Mouse (Mus musculus): ENCODE results near the gene Tmem131l.

Gene Tmem131l

DNA sequence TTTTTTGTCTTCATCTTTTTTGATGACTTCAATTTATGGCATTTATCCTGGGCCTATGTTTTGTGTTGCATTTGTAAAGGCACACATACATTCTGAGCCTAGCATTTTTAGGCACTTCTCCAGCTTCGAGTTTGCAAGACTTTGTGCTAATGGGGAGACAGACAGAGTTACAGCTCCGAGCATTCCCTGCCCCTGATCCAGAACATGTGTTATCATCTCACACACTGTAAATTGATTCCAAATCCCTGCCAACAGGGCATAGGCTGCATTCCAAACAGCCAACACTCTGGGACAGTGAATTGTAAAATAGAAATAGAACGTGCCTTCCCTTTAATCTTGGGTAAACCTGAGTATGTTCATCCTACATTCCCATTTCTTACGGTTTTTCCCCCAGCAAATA is 19.7 kb upstream of the Tmem131l start:
- in situ Hi-C loops (cut with MboI; ENCODE audit: low pct_unique_long_range_greater_than_20kb in 1 of 2, low sequenced_read_pairs in 2 of 2, unreplicated experiment in 1 of 2) = no loop called here

DNA sequence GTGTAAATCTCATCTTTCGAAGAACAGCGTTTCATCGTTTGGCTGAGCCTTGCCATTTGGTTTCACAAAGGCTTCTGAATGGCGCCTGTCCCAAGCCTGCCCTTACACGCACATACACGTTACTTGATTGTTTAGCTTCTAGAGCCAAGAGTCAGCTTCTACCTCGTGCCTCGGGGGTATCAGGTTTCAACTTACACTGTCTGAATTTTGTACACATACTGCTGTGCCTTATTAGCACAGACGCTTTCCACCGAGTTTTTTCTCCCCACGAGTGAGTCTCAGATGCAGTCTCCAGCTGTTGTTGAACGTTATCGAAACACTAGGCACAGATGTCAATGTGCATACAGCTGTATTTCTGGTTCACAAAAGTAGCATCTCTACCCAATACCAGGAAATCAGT is 19.3 kb upstream of the Tmem131l start:
- in situ Hi-C loops (cut with MboI; ENCODE audit: low pct_unique_long_range_greater_than_20kb in 1 of 2, low sequenced_read_pairs in 2 of 2, unreplicated experiment in 1 of 2) = no loop called here

DNA sequence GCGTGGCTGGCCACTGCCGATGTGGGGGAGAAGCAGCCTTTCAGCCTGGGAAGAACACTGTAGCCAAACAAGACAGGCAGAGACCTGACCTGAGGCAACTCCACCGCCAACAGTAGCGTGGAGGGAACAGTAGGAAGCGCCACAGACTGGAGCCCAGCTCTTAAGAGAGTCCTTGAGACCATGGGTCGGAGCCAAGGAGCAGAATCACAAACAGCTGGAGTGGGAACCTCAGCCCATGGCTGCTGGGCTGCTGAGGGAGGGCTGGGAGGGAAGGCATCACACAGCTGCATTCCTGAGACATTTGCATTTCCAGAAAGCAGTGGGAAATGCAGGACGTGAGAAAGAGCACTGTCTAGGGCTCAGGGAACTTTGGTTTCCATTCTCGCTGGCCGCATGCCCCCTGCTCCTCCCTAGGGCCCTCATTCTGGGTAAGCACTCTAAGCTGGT is 8.8 kb upstream of the Tmem131l start:
- in situ Hi-C loops (cut with MboI; ENCODE audit: low pct_unique_long_range_greater_than_20kb in 1 of 2, low sequenced_read_pairs in 2 of 2, unreplicated experiment in 1 of 2) = no loop called here

DNA sequence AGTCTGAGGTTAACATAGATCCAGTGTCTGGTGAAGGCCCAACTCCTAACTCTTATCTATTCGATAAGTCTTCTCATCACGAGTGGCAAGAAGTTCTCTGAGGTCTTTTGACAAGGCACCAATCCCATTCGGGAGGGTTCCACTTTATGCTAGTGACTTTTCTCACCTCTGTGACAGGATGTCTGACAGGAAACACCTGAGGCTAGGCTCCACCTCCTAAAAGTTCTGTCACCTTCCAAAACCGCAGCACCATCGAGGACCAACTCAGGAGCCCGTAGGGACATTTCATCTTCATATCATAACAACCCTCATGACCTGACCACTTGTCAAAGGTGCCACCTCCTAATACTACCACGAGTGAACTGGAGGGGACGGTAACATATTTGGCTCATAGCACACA is 6.2 kb upstream of the Tmem131l start:
- in situ Hi-C loops (cut with MboI; ENCODE audit: low pct_unique_long_range_greater_than_20kb in 1 of 2, low sequenced_read_pairs in 2 of 2, unreplicated experiment in 1 of 2) = no loop called here

DNA sequence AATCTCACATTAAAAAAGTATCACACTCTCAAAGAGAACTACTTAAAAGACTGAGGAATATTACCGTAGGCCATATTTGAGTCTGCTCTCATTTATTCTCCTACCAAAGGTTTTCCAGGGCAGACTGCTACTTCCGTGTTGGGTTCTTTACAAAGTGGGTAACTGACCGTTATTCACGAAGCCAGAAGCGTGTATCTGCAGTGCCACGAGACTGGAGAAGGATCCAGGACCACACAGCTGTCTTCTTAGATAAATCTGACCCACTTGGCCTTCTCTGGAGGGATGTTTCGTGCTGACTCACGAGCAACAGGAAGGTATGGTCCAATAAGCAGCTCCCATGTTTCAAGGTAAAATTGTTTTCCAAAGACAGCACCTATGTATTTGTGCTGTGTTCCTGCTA is 1.8 kb upstream of the Tmem131l start:
- in situ Hi-C loops (cut with MboI; ENCODE audit: low pct_unique_long_range_greater_than_20kb in 1 of 2, low sequenced_read_pairs in 2 of 2, unreplicated experiment in 1 of 2) = no loop called here

DNA sequence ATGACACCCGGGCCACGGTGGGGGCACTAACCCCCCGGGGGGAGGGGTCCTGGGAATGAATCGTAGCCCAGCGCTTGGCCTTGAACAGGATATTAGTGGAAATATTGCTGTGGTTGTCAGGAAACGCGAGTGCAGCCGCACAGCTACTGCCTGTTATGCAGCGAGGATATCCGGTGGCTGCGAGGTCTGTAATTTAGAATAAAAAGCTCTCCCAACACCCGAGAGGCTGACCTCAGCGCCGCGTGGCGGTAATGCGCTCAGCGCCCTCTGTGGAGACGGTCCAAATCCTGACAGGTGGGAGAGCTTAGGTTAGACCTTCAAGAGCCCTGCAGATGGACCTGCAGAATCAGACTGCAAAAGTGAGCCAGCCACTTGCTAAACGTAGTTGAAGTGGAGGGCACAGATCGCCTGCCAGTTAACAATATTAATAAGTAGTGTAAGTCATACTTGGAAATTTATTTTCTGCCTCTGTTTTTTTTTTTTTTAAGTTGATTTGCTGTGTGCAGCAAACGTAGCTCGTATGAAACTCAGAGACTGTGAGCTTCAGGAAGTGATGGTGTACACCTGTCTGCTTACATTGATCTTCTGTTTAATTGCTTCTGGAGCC is 604 bp upstream of the Tmem131l start:
- in situ Hi-C loops (cut with MboI; ENCODE audit: low pct_unique_long_range_greater_than_20kb in 1 of 2, low sequenced_read_pairs in 2 of 2, unreplicated experiment in 1 of 2) = no loop called here

DNA sequence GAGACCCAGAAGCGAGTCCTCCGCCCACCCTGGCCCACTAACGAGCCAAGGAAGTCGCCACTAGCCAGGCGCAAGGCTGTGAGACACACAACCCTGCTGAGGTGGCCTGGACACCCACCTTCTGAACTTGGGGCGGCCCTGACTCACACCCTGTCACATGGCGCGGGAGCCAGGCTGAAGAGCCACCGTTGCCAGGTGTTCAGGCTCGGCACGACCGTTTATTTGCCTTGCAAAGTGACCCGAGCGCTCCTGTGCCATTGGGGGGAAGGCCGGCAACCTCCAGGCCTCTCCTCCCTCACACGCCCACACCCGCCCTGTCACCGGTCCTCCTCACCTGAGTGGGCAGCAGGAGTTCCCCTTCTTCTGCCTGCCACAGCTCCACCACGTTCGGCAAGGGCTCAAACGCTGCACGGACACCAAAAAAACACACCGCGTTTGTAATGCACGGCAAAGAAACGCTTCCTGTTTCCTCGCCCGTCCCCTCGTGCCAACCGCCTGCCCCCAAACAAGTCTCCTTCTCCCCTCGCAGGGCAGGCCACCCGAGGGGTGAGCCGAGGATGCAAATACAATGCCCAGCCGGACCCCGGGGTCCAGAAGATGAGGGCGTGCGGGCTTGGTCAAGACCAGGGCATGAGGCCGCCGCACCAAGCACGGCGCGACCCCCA is 862 bp downstream of the Tmem131l start:
- in situ Hi-C loops (cut with MboI; ENCODE audit: low pct_unique_long_range_greater_than_20kb in 1 of 2, low sequenced_read_pairs in 2 of 2, unreplicated experiment in 1 of 2) = no loop called here

DNA sequence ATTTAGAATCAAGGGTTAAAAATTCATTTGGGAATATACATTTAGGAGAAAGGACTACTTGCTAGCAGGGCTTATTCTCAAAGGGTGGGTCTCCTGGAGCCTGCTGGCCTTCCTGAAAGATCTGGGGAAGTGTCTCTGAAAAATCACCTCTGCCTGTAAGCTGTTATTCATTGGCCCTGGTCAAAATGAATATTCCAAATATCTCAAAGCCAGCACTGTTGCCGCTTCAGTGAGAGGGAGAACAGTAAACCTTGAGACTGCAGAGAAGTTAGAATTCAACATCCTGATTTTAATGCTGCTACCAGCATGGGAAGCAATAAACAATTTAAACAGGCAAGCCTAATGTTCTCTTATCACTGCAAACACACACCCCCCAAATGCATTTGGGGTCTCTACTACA is 1.8 kb downstream of the Tmem131l start:
- in situ Hi-C loops (cut with MboI; ENCODE audit: low pct_unique_long_range_greater_than_20kb in 1 of 2, low sequenced_read_pairs in 2 of 2, unreplicated experiment in 1 of 2) = no loop called here

DNA sequence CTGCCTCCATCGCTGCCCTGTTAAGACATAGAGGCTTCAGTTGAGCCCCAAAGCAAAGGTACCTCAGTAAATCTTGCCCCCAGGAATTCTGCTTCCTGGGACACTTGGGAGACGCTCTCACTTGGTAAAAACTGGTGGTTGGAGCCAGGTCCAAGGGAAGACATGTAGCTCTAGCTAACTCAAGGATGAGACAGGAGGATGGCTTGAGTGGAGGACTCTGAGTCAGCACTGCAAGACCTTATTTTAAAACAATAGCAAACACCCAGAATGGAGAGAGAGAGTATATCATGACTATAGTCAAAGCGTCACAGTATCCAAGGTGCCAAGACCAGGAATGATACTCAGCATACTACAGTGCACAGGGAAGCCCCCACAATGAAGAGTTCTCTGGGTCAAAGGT is 2.4 kb downstream of the Tmem131l start:
- in situ Hi-C loops (cut with MboI; ENCODE audit: low pct_unique_long_range_greater_than_20kb in 1 of 2, low sequenced_read_pairs in 2 of 2, unreplicated experiment in 1 of 2) = no loop called here

DNA sequence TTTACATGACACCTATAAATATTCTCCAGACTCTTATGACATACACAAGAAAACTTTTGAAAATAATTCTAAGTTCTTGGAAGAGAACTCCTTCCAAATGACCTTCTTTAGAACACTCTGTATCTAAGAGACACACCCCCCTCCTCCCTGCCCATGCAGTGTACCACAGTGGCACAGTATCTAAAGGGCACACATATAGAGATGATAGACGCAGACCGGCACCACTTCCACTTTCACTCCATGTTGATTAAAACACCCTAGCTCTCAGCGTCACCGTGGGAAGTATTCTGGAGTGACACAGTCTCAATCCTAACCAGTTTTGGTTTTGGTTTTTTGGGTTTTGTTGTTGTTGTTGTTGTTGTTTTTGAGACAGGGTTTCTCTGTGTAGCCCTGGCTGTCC is 3.1 kb downstream of the Tmem131l start:
- in situ Hi-C loops (cut with MboI; ENCODE audit: low pct_unique_long_range_greater_than_20kb in 1 of 2, low sequenced_read_pairs in 2 of 2, unreplicated experiment in 1 of 2) = no loop called here

DNA sequence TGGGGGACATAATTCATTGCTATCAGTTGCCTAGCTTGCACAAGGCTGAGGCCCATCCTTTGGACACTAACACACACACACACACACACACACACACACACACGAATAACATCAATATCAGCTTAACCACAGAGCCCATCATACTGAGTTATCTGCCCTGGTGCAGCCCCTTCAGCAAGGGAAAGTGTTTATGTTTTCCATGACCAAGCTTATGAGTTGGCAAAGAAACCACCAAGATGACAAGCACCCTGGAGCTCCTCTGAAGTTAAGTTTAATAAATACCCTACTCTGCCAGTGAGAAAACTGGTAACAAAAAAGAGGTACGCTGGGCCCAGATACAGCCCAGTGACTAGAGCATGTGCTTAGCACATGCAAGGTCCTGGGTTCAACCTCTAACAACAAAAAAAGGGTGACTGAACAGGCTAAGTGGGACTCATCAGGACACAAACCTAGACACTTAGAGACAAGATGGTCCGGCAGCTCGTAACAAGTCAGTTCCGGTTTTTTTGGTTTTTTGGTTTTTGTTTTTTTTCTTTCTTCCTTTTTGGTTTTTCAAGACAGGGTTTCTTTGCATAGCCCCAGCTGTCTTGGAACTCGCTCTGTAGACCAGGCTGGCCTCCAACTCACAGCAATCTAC is 4.1 kb downstream of the Tmem131l start:
- in situ Hi-C loops (cut with MboI; ENCODE audit: low pct_unique_long_range_greater_than_20kb in 1 of 2, low sequenced_read_pairs in 2 of 2, unreplicated experiment in 1 of 2) = no loop called here

DNA sequence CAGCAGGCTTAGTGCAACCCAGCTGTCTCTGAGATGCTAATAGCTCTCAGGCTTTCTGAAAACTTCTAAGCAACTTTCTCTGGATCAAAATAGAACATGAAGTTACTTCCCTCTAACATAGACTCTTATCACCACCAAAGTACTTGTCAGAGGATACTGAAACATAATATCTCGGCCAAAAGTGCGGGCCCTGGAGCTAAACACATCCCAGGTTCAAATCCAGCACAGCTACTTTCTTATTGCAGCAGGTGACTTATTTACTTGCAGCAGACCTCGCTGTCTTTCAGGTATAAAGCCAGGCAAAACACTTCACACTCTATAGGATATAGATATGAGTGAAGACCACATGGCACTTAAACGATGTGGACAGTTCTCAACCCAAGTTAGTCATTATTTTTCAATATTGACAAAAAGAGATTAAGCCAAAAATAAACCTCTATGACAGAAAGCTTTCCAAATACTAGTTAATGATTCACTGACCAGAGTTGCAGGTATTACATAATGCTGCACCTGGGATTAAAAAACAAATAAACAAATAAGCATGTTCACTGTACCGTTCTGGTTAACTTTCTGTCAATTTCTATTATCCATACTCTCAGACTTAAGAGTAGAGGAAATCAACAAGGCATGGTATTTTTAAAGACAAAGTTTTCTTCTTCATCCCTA is 5.7 kb downstream of the Tmem131l start:
- in situ Hi-C loops (cut with MboI; ENCODE audit: low pct_unique_long_range_greater_than_20kb in 1 of 2, low sequenced_read_pairs in 2 of 2, unreplicated experiment in 1 of 2) = no loop called here

DNA sequence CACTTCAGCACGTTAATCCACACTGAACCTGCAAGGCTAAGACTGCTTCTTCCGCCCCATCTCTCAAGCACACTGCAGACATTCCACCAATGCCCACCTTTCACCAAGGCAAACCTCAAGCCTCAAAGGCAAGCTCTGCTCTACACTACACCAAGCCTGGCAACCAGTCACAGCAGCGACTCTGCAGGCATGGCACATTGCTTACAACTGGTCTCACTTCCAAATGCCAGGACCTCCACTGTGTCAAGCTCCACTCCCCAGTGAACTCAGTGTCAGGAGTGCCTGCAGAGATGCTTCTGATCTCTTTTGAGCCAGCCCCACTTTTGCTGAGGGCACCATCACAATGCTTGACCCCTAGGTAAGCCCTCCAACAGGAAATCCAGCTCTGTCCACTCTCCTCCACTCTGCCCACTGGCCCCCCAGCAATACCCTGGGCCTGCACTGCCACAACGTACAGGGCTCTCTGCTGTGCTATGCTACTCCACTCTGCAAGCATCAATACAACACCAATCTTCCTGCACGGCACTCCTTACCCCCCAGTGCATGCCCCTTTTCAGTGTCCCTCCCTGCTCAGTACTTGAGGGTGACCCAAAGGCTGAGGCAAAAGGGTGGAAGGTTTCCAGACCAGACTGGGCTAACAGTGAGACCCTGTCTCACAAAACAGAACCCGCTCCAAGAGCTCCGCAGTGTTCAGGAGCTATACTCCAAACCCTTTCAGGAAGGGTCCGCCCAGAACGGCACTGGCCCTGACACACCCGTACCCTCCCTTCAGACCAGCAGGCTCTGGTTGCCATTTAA is 6.8 kb downstream of the Tmem131l start:
- in situ Hi-C loops (cut with MboI; ENCODE audit: low pct_unique_long_range_greater_than_20kb in 1 of 2, low sequenced_read_pairs in 2 of 2, unreplicated experiment in 1 of 2) = no loop called here

DNA sequence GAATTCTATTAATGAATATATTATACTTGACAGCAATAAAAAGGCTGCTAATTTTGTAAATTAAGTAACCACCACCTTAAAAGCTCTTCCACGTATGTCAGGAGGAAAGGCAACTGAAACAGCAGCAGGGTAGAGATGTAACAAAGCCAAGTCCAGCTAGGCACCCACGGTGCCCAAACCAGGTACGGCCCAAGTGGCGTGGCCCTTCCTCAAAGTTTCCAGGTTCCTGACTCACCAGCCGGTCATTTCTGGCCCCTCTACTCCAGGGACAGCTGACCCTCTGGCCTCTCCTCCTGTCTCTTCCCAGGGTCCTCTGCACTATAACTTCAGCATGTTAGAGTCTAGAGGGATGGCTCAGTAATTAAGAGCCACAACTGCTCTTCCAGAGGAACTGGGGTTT is 7.6 kb downstream of the Tmem131l start:
- in situ Hi-C loops (cut with MboI; ENCODE audit: low pct_unique_long_range_greater_than_20kb in 1 of 2, low sequenced_read_pairs in 2 of 2, unreplicated experiment in 1 of 2) = no loop called here

DNA sequence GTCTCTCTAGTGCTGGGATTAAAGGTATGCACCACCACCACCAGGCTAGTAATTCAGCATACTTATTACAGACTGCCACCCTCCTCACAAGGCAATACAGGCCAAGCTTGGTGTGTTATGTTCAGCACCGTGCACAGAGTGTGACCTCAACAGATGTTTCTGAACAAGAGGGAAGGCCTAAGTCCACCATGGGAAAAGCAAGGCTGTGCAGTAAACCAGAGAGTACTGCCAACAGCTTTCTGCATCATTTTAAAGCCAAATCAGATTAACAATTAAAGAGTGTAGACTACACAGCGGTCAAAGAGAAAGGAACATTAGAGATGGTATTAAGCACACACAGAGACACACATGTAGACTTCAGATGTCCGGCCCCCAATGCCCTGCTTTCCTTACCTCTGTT is 8.8 kb downstream of the Tmem131l start:
- in situ Hi-C loops (cut with MboI; ENCODE audit: low pct_unique_long_range_greater_than_20kb in 1 of 2, low sequenced_read_pairs in 2 of 2, unreplicated experiment in 1 of 2) = no loop called here

DNA sequence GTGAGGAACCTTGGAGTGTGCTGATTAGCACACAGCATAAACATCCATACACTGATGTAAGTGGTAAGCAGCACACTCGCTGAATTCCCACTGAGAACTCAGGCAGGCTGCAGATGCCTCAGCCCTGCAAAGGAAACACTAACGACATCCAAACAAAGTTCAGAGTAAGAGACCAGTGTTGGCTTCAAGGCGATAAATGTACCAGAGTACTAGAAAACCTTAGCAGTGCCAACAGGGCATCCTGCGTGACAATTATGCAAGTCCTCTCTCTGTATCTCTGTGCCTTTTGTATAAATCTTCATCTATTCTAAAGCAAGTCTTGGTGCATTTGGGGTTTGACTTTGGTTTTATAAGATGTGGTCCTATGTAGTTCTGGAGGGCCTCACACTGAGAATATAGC is 11.0 kb downstream of the Tmem131l start:
- in situ Hi-C loops (cut with MboI; ENCODE audit: low pct_unique_long_range_greater_than_20kb in 1 of 2, low sequenced_read_pairs in 2 of 2, unreplicated experiment in 1 of 2) = no loop called here

DNA sequence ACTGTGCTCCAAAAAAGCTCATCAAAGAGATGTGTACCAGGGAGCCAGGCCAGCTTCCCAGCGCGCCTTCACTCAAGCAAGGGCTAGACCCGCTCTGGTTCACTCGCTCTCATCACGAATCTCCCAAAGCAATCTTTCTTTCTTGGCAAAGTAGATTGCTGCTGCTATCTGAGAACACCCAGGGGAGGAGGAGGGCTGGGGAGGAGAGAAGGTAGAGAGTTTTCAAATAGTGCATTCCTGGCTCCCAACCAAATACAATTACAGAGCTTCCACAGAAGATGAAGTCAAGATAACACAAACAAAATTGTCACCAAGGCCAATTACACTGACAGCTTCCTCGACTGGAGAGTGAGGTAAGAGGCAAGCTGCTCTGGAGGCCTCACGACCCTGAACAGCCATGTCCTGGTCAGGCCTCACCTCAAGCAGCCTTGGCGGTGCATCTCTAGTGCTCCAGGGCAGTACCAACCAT is 12.2 kb downstream of the Tmem131l start:
- in situ Hi-C loops (cut with MboI; ENCODE audit: low pct_unique_long_range_greater_than_20kb in 1 of 2, low sequenced_read_pairs in 2 of 2, unreplicated experiment in 1 of 2) = no loop called here

DNA sequence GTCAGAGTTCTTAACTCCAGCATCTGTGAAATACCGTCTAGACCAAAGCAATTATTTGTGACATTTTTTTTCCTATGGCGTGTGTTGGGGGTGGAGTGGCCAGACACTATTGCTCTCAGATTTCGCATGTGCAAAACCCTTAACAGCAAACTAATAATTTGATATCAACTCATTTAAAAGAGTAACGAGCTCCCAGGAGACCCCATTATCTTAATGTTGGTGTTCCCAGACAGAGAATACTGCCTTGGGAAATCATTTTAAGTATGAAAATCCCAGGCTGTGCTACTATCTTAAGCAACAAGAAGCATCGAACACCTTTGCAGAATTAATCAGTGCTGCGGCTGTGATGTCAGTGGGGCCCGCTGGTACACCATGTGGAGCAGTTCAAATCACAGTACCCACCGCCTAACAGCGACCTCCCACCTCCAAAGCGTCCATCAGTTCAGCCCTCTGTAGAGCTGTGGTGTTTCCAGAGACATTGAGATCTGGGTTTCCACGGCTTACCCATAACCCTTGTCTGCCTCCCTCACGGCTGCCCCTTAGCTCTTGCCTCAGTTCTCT is 15.4 kb downstream of the Tmem131l start:
- in situ Hi-C loops (cut with MboI; ENCODE audit: low pct_unique_long_range_greater_than_20kb in 1 of 2, low sequenced_read_pairs in 2 of 2, unreplicated experiment in 1 of 2) = no loop called here
